Mouse (Mus musculus) MEL (cell line): ENCODE measurements around the gene Gsta4. TPM values are rescaled to one million over a fixed set of nuclear protein-coding genes. Genes with fewer than 3 reads are reported as not detected.

Source experiments
- DNase-seq: peaks from one replicate; pipeline ENCODE4 v3.0.0; 2011; ENCODE audit warnings: low read depth, low spot score
- H3K27ac ChIP-seq: 2 replicates; pipeline ENCODE4 v1.5.1; 2012; ENCODE audit warnings: low read depth, mild to moderate bottlenecking, control low read depth, low read length, moderate library complexity; ENCODE audit not compliant: control insufficient read depth
- H3K27me3 ChIP-seq, 2 experiments: fragments of 150-350 bp in 1 of 2; sonication (generic) in 1 of 2; 2 replicates each; pipeline ENCODE4 v1.6.1; 2012; ENCODE audit warnings: low read length in 2 of 2, mild to moderate bottlenecking in 2 of 2, improper control_type of control experiment in 1 of 2, moderate library complexity in 1 of 2; ENCODE audit not compliant: insufficient read depth in 2 of 2, control insufficient read depth in 1 of 2
- H3K36me3 ChIP-seq, 2 experiments: 2 replicates each; pipeline ENCODE4 v1.6.1; 2012 to 2014; ENCODE audit warnings: low read length in 2 of 2, improper control_type of control experiment in 1 of 2, inconsistent platforms in 1 of 2, mild to moderate bottlenecking in 1 of 2; ENCODE audit not compliant: insufficient read depth in 2 of 2, control insufficient read depth in 1 of 2
- H3K4me1 ChIP-seq, 2 experiments: fragments of 150-350 bp in 1 of 2; sonication (generic) in 1 of 2; 2 replicates each; pipeline ENCODE4 v1.6.1; 2012; ENCODE audit warnings: low read length in 2 of 2, improper control_type of control experiment in 1 of 2, mild to moderate bottlenecking in 1 of 2; ENCODE audit not compliant: insufficient read depth in 2 of 2, control insufficient read depth in 1 of 2
- H3K4me3 ChIP-seq, 2 experiments: fragments of 150-350 bp in 1 of 2; sonication (generic) in 1 of 2; 2 replicates each; pipeline ENCODE4 v1.5.1; 2012; ENCODE audit warnings: low read depth in 2 of 2, low read length in 2 of 2, mild to moderate bottlenecking in 2 of 2, moderate library complexity in 2 of 2, control low read depth in 1 of 2, improper control_type of control experiment in 1 of 2; ENCODE audit not compliant: control insufficient read depth in 1 of 2, insufficient read depth in 1 of 2
- H3K79me2 ChIP-seq: 2 replicates; pipeline ENCODE4 v1.6.1; 2012; ENCODE audit warnings: mild to moderate bottlenecking, low read length, moderate library complexity; ENCODE audit not compliant: control insufficient read depth, poor library complexity, insufficient read depth
- H3K9ac ChIP-seq: 2 replicates; pipeline ENCODE4 v1.6.1; 2012; ENCODE audit warnings: low read depth, mild to moderate bottlenecking, control low read depth, low read length, moderate library complexity; ENCODE audit not compliant: control insufficient read depth, poor library complexity, severe bottlenecking
- H3K9me3 ChIP-seq: fragments of 150-350 bp; sonication (generic); replicated peaks from 2 replicates; pipeline ENCODE4 v1.6.1; 2012; ENCODE audit warnings: mild to moderate bottlenecking, low read length, improper control_type of control experiment, moderate library complexity; ENCODE audit not compliant: insufficient read depth
- CHD1 ChIP-seq: IDR thresholded peaks from 2 replicates; pipeline ENCODE4 v1.6.1; 2012; ENCODE audit warnings: low read depth, mild to moderate bottlenecking, inconsistent platforms, low read length, improper control_type of control experiment
- ELF1 ChIP-seq: IDR thresholded peaks from 2 replicates; pipeline ENCODE4 v1.6.1; 2014; ENCODE audit warnings: low read depth, mild to moderate bottlenecking, inconsistent platforms, low read length, improper control_type of control experiment, moderate library complexity
- EP300 ChIP-seq, 2 experiments: IDR thresholded peaks; 2 replicates each; pipeline ENCODE4 v1.6.1; 2011; ENCODE audit warnings: improper control_type of control experiment in 2 of 2, low read length in 2 of 2, low read depth in 1 of 2, mild to moderate bottlenecking in 1 of 2
- GABPA ChIP-seq: IDR thresholded peaks from 2 replicates; pipeline ENCODE4 v1.6.1; 2012; ENCODE audit warnings: low read depth, mild to moderate bottlenecking, inconsistent platforms, low read length, improper control_type of control experiment, moderate library complexity
- MAX ChIP-seq: IDR thresholded peaks from 2 replicates; pipeline ENCODE4 v1.6.1; 2011; ENCODE audit warnings: low read length, improper control_type of control experiment
- MEF2A ChIP-seq: IDR thresholded peaks from 2 replicates; pipeline ENCODE4 v1.6.1; 2014; ENCODE audit warnings: low read depth, mild to moderate bottlenecking, inconsistent platforms, low read length, improper control_type of control experiment; ENCODE audit not compliant: poor library complexity, insufficient replicate concordance, severe bottlenecking; ENCODE audit errors: extremely low read depth
- MXI1 ChIP-seq: IDR thresholded peaks from 2 replicates; pipeline ENCODE4 v1.6.1; 2011; ENCODE audit warnings: mild to moderate bottlenecking, low read depth, low read length, improper control_type of control experiment
- MYB ChIP-seq: IDR thresholded peaks from 2 replicates; pipeline ENCODE4 v1.6.1; 2011; ENCODE audit warnings: mild to moderate bottlenecking, low read depth, low read length, improper control_type of control experiment
- MYC ChIP-seq: IDR thresholded peaks from 2 replicates; pipeline ENCODE4 v1.6.1; 2011; ENCODE audit warnings: low read depth, mild to moderate bottlenecking, low read length, improper control_type of control experiment, moderate library complexity
- POLR2A ChIP-seq, 2 experiments: IDR thresholded peaks; 2 replicates each; pipeline ENCODE4 v1.6.1; 2011 to 2012; ENCODE audit warnings: low read length in 2 of 2, mild to moderate bottlenecking in 2 of 2, control low read depth in 1 of 2, improper control_type of control experiment in 1 of 2, low read depth in 1 of 2, moderate library complexity in 1 of 2; ENCODE audit not compliant: control insufficient read depth in 1 of 2, insufficient read depth in 1 of 2, poor library complexity in 1 of 2
- POLR2AphosphoS2 ChIP-seq: IDR thresholded peaks from 2 replicates; pipeline ENCODE4 v1.6.1; 2011; ENCODE audit warnings: low read length, improper control_type of control experiment
- RAD21 ChIP-seq: IDR thresholded peaks from 2 replicates; pipeline ENCODE4 v1.6.1; 2011; ENCODE audit warnings: mild to moderate bottlenecking, low read depth, low read length, improper control_type of control experiment
- RCOR1 ChIP-seq: IDR thresholded peaks from 2 replicates; pipeline ENCODE4 v1.6.1; 2012; ENCODE audit warnings: low read depth, mild to moderate bottlenecking, inconsistent platforms, low read length, improper control_type of control experiment
- SIN3A ChIP-seq: IDR thresholded peaks from 2 replicates; pipeline ENCODE4 v1.6.1; 2012; ENCODE audit warnings: low read length, improper control_type of control experiment, inconsistent platforms
- USF2 ChIP-seq, 2 experiments: IDR thresholded peaks; 2 replicates each; pipeline ENCODE4 v1.6.1; 2011 to 2012; ENCODE audit warnings: improper control_type of control experiment in 2 of 2, low read length in 2 of 2, borderline replicate concordance in 1 of 2, inconsistent platforms in 1 of 2, low read depth in 1 of 2, mild to moderate bottlenecking in 1 of 2; ENCODE audit not compliant: insufficient read depth in 1 of 2
- ZKSCAN1 ChIP-seq: IDR thresholded peaks from 2 replicates; pipeline ENCODE4 v1.6.1; 2012; ENCODE audit warnings: low read depth, mild to moderate bottlenecking, inconsistent platforms, low read length, improper control_type of control experiment, moderate library complexity
- polyA plus RNA-seq, 2 experiments: library from polyadenylated mRNA; stranded (reverse) in 1 of 2; unstranded in 1 of 2; fragments of >175 nt in 1 of 2; fragments of >200 nt in 1 of 2; gene quantifications; 2 replicates each; pipeline versions ENCODE4 v1.2.1 to v1.2.4; 2012; ENCODE audit warnings: low replicate concordance in 2 of 2, low read depth in 1 of 2; ENCODE audit not compliant: insufficient read length in 2 of 2, insufficient read depth in 1 of 2, missing spikeins in 1 of 2
- total RNA-seq: library from RNA; depleted of rRNA; stranded (reverse); fragments of 300-350 nt; gene quantifications from 2 replicates; pipeline ENCODE4 v1.2.3, GENCODE M21; 2012

Gsta4 gene
- total and polyA plus RNA-seq, 3 experiments = 5.0 to 9.8 TPM; not detected in 1

GRCm38 (mm10) chr9:78154211-78154977 is 28.2 kb upstream of the Gsta4 start:
- no peak for DNase-seq
- Histone ChIP-seq H3K9ac (no peak overlapping the region), H3K4me3 (no peak overlapping the region), H3K9me3 (no peaks in the 10 kb centered on the region), H3K79me2 (no peaks in the 10 kb centered on the region), H3K27ac (no peak overlapping the region), H3K27me3 (no peaks in the 10 kb centered on the region), H3K36me3 (peaks cover 0 to 2% of the 10 kb centered on the region in 2 experiments; a peak in 1 of 4 replicates), H3K4me1 (no peaks in the 10 kb centered on the region)
- TF ChIP-seq ELF1 = no peak
- no peak for TF ChIP-seq MEF2A
- no peak for TF ChIP-seq MYC
- no peak for TF ChIP-seq MAX
- no peak for TF ChIP-seq EP300 (IDR thresholded peaks at IDR 0.05; ENCODE audit: low read depth in 1 of 2, low read length in 2 of 2)
- TF ChIP-seq ZKSCAN1 = no peak
- no peak for TF ChIP-seq POLR2AphosphoS2

- H3K36me3 ChIP-seq = peaks cover 0 to 2% of the 10 kb centered on the region in 2 experiments; a peak in 1 of 4 replicates
- no peaks in the 10 kb centered on the region for H3K79me2 ChIP-seq
- no peak for TF ChIP-seq SIN3A
- no peak for TF ChIP-seq USF2 (IDR thresholded peaks at IDR 0.05; ENCODE audit: borderline replicate concordance in 1 of 2, insufficient read depth in 1 of 2, low read depth in 1 of 2, low read length in 2 of 2)
- no peak for TF ChIP-seq MYB
- no peak for TF ChIP-seq CHD1
- no peak for TF ChIP-seq POLR2A (IDR thresholded peaks at IDR 0.05; ENCODE audit: control insufficient read depth in 1 of 2, insufficient read depth in 1 of 2, low read depth in 1 of 2, low read length in 2 of 2, poor library complexity in 1 of 2)
- TF ChIP-seq RAD21 = no peak
- TF ChIP-seq MEF2A = no peak
- no peak for TF ChIP-seq RCOR1
- no peak for TF ChIP-seq MXI1
- TF ChIP-seq GABPA = no peak
- no peak for TF ChIP-seq POLR2AphosphoS2
These were observed 25.4 kb upstream of the Gsta4 start for GRCm38 (mm10) chr9:78157221-78157620.

More at GRCm38 (mm10) chr9:78157221-78157620, 25.4 kb upstream of the Gsta4 start:
- Histone ChIP-seq H3K4me3 (no peak overlapping the region), H3K27me3 (no peaks in the 10 kb centered on the region), H3K27ac (no peak overlapping the region), H3K4me1 (no peaks in the 10 kb centered on the region), H3K9me3 (no peaks in the 10 kb centered on the region), H3K9ac (no peak overlapping the region)
- DNase-seq = no peak
